Mouse (Mus musculus) heart, adult 11 months (tissue): ENCODE measurements around the gene Ubr4.
"Not testable (repeated sequence)": the region's sequence is repeated elsewhere in the genome, so short reads cannot be mapped to it uniquely, and the experiment has no call there.

ENCODE experiments used
- DNase-seq: peaks from one replicate; pipeline ENCODE4 v3.0.0; 2022

Ubr4 gene

DNA sequence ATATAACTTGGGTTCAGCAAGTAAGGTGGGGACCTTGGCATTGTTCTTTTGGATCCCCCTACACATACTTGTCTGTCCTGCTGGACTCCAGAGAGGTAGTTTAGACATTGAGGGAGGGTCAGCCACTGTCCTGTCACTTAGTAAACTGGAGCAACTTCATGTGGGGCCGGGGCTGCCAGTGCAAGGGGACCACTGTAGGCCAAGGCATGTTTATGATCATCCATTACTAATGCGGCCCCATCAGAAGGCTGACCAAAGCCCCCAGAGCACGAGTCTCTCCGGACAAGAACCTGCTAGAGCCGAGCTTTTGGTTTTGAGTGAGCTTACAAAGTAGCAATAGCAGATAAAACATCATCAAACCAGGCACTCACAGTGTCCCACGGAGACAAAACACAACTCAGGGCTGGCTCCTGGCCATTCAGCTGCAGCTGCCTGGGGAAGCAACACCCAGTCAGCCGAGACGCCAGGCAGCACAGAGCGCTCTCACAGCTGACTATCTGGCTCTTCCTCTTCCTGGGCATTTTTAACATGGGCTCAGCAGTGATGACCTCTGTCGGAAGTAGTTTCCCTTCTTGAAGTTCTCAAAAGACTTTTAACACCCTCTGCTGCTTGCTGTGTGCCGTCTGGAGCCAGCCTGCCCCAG, 138.1 kb downstream of the Ubr4 start:
- peak; percentile 98 for DNase-seq

DNA sequence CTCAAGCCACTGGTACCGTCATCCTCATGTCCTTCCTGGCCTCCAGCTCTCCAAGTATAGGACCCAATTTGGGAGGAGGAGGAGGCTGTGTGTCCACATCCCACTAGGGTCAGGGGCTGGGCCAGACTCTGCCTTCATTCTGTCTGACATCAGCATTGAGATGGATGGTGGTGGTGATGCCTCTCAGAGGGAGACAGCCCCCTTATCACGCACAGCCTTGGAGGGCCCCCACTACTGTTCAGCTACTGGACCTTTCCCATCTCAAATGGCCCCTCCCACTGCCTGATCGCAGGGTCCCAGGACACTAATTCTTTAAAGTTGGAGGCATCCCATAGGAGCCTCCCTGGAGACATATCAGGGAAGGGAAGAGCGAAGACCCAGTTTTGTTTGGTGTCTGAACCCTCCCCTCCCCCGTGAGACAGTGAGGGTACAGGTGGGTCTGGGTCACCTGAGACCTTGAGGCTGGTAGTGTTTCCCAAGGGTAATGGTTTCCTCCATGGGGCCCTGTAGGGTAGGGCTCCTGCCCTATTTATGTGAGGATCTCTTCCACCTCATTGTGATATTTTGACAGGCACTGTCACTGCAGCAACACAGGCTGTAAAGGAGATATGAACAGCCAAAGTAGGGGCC, 139.2 kb downstream of the Ubr4 start:
- peak; percentile 93 for DNase-seq

DNA sequence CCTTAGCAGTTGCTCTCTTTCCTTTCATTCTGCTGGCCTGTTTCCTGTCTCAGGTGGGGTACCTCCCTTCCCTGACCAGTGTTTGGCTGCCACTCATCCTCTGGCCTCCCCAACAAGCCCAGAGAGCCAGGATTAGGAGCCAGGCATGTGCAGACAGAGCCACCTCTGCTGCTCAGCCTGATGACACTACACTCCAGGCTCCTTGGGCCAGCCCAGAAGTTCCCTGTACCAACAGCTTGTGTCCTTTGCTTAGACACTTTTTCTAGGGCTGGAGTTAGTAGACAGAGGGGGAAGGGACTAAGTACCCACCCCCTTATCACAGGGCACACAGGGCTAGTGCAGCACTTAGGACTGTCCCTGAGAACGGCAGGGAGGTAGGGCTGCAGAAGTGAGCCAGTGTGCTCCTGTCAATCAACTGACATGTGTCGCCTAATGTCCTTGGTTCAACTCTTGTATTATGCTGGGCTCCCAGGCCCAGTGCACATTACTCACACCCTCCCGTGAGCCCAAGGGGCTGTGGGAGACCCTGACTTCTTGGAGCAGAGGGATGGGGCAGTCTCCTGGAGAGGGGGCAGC, 139.9 kb downstream of the Ubr4 start:
- DNase-seq, result peak; percentile 90

DNA sequence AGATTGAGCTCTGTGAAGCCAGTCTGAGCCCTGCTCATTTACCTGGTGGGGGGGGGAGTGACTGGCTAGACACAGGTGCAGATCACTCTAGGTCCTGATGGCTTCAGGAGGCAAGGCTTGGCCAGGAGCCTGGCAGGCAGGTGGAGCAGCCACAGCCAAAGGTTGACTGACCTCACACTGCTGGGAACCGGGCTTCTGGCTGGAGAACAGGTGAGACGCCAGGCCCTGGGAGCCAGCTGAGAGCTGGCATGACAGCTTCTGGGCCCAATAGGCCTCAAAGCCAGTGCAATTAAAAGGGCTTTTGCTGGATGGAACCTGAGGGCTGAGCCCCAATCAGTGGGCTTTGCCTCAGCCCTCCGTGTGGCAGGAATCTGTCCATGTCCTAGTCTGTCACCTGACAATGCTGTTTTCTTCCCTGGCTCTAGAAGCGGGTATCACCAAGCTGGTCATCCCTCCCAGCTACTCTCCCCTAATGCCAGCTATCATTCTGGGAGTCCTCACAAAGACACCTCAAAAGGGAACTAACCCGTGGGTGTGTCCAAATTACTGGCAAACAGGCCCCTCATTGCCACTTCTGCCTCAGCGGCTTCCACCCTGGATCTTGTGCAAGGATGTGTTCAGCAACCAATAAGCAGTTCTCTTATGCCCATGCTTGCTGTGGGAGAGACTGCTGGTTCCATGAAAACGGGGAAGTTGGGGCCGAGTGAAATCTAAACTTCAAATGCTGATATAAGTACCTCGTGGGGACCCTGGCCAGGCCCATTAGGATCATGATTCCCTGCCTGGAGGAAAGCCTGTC, 141.0 kb downstream of the Ubr4 start:
- DNase-seq, result peak; percentile 98

DNA sequence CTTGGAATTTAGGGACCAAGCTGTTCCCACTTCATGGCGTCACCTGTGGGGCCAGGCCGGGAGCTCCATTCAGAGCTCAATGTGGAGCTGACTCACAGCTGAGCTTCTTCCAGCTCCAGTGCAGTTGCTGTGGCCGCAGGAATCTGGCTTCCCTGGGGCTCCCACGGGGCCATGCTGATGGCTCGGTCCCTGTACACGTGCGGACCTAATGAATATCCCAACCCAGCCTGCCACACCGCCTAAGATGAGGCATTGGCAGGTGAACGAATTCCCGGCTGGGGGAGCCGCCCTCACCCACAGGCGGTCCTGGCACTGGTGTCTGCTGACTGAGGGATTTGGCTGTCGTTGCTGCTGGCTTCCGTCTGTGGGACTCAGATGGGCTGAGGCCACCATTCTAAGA, 148.4 kb downstream of the Ubr4 start:
- DNase-seq, result peak; percentile 97

DNA sequence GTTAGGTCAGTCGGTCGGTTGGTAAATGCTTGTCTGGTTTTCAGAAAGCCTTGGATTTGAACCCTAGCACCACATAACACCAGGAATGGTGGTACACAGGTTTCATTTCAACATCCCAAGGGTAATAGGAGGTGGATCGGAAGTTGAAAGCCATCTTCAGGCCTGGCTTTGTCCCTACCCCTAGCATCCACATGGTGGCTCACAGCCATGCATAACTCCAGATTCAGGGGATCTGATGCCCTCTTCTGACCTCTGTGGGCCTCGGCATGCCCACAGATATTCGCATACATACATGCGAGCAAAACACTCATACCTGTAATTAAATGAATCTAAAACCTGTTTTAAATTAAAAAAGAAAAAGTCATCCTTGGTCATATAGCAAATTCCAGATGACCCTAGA, 149.3 kb downstream of the Ubr4 start:
- no peak for DNase-seq

DNA sequence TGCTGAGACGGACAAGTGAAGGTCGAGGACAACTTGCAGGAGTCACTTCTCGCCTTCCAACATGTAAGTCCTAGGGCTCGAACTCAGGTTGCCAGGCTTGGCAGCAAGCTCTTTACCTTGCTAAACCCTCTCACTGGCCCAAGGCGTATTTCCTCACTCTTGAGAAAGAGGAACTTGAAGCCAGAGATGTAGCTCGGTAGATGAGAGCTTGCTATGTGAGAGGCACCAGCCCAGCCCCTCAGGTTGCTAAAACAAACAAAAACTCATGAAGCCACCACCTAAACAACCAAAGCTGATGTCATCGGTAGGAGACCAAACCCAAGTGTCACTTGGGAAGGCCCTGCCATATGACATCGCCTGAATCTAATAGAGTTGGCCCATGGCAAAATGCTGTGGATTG, 151.5 kb downstream of the Ubr4 start:
- DNase-seq, result no peak

DNA sequence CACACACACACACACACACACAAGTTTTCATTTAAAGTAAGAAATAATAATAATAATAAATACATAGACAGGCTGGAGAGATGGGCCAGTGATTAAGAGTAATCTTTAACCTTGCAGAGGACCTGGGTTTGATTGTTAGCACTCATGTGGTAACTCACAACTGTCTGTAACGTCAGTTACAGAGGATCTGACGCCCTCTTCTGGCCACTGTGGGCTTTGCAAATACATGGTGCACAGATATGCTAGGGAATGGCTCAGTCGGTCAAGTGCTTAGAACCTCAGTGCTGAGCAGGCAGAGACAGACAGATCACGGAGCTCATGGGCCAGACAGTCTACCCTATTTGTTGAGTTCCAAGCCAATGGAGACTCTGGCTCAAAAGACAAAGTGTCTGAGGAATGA, 153.3 kb downstream of the Ubr4 start:
- no peak for DNase-seq

DNA sequence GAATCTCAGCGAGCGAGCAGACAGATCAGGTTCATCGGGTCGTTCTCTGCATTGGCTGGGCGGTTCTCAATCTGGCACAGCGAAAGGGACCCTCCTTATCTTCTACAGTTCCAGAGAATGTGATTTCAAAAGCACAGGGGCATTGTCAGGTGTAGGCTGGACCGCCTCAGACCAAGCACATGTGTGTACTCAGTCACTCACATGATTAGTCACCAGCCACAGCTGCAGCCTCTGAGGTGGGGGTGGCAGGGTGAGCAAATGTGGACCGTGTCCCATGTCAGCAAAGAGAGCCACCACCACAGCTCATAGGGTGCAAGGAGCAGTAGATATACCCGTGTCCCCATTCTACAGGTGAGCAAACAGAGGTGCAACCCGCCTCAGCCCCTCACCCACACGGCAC, 154.3 kb downstream of the Ubr4 start:
- no peak for DNase-seq

DNA sequence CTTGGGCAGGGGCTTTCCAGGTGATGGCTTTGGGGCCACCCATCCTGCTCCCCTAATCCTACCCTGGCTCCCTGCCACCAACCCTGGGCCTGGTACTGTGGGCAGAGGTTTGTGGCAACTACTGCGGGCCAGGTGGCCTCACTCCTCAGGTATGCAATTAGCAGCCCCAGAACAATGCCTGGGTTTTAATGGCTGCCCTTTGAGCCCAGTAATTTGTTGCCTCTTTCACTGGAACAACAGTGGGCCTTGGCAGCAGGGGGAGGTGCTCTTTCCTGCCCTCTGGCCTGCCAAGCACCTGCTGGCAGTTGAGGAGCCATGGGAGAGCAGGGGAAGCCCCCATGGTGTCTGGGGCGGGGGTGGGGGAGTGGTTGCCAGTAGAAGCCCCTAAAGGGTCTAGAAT, 156.7 kb downstream of the Ubr4 start:
- DNase-seq, result no peak

DNA sequence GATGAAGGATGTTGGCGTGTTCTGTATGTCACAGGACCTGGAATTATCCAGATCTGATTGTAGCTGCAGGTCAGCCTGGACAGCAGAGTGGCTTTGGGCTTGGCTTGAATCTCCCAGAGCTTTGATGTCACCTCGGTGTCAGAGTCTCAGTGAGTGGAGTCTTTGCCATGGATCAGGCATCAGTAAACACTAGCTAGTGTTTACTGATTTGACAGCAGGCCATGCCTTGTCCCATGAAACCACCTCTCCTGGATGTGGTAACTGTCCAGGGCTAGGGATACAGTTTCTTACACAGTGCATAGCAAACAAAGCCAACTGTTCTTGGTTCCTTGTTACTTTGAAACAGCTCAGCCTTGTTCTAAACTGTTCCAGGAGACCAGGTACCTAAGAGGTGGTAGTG, 159.1 kb downstream of the Ubr4 start:
- no peak for DNase-seq

DNA sequence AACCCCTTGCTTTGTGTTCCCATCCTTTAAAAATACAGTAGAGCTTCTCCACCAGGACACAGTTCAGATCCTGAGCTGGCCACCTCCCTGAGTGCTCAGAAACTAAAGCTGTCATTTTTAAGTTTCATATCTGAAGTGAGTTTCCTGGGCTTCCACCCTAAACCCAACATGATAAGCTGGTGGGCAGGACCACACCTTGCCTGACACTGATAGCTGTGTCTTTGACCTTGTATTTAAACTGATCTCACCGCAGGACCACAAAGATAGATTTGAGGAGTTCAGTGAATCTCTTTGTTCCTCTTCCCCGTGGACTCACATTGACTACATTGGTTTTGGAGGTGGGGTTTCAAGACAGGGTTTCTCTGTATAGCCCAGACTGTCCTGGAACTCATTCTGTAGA, 160.6 kb downstream of the Ubr4 start:
- DNase-seq, result no peak

DNA sequence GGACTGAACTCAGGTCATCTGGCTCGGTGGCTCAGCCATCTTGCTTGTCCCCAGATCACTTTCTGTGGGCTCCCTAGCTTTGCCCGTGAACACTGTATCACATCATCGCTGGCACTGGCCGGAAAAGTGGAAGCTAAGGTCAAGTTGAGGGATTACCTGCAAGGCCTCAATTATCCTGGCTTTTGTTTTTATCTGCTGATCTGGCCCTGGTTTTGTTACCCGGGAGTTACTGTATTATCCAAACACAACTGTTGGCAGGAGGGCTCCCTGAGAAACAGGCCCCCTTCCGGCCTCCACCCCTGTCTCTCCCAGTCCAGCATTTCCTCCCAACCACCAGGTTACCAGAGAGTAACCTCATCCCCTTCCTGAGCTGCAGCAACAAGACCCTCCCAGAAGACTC, 166.8 kb downstream of the Ubr4 start:
- no peak for DNase-seq

DNA sequence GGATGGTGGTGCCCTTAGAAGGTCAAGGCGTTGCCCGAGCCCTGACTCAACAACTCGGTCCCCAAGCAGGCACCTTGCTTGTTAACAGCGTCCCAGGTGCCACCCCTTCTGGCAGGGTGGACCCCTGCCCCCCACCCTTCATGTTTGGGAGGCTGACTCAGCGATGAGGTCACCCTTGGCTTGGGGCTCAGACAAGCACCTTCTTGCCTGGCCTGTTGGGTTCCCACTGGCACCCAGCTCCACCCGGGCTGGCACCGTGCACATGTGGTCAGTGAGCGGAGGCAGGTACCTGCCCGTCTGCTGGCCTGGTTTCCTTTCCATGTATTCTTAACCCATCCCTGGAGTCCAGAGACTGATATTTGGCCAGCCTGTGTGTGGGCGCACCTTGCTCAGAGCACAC, 169.5 kb downstream of the Ubr4 start:
- no peak for DNase-seq

DNA sequence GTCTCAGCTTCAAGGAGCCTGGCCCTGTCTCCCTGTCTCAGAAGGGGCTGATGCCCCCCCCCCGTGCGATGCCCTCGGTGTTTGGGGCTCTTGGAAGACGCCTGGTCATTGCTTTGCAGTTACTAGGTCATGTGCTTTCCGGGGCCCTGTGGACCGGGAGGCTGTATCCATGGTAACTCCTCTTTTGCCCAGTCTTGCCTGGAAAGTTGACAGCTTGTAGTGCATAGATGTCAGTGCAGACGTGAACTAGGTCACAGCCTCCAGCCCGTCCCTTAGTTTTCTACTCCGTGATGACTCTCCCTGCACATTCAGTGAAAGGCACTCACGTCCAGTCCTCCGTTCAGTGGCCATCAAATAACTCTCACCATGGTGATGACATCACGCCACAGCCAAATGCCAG, 174.1 kb downstream of the Ubr4 start:
- DNase-seq, result no peak

DNA sequence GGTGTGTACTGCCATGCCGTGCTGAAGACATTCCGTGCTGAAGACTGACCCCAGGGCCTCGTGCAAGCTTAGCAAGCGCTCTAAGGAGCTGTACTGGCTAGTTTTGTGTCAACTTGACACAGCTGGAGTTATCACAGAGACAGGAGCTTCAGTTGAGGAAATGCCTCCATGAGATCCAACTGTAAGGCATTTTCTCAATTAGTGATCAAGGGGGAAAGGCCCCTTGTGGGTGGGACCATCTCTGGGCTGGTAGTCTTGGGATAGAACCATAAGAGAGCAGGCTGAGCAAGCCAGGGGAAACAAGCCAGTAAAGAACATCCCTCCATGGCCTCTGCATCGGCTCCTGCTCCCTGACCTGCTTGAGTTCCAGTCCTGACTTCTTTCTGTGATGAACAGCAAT, 177.8 kb downstream of the Ubr4 start, which contains the start of gene Iffo2:
Iffo2 (plus strand) TSS at position 301 of the 400 bp plus-strand sequence.
- not testable (repeated sequence) for DNase-seq

DNA sequence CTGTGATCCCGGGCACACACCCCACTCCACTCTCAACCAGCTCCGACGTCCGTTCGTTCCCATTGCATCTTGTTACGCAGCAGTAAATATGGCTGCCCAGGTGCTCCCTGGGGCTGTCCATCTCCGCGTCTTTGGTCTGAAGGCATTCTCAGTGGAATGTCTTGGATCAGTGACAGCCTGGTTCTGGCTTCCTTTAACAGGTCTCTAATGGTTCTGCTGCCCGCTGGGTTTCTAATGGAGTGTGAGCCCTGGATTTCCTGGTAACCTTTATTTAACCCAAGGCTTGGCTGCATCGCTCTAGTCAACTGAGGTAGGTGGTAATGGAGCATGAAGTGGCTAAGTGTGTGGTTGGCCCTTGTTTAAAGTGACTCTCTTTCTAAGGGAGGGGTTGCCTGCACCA, 179.7 kb downstream of the Ubr4 start:
- DNase-seq, result no peak

DNA sequence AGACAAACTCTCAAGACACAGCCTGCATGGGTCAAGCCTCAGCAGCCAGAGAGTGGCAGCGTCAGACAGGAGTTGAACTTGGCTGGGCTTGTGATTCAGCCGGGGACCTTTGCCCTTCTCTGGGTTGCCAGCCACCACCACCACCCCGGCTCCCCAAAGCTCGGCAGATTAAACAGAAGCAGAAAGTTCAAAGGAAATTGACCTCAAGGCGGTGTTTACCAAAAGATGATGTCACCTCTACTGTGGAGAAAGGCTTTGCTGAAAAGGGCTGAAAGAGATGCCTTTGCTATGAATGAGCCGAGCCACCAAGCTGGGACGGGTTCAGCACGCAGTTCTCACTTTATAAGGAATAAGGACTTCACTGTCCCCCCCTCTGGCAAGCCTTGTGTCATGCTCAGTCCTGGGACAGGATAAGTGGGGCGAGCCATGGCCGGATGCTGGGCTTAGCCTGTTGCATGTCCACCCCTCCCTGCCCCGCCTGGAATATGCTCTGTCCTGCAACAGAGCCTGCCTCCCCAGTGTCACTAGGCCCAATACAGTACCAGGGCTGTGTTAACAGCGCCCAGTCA, 182.8 kb downstream of the Ubr4 start:
- DNase-seq, result peak; percentile 96

DNA sequence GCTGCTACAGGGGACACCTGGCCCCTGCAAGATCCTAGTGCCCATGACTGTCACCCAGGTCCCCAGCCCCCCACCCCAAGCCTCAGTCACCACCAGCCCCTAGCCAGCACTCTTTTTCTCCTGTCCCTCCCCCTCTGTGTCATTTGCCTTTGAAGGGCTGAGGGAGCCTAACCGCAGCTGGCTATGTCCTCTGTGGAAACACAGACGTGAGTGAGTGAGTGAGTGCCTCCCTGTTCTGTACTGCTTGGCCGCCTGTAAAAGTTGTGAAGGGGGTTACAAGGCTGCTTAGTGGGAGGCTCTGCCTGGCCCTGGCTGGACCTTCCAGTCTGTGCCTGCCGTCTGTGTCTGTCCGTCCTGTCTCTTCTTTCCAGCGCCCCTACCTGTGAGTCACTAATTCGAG, 183.3 kb downstream of the Ubr4 start:
- DNase-seq, result no peak

DNA sequence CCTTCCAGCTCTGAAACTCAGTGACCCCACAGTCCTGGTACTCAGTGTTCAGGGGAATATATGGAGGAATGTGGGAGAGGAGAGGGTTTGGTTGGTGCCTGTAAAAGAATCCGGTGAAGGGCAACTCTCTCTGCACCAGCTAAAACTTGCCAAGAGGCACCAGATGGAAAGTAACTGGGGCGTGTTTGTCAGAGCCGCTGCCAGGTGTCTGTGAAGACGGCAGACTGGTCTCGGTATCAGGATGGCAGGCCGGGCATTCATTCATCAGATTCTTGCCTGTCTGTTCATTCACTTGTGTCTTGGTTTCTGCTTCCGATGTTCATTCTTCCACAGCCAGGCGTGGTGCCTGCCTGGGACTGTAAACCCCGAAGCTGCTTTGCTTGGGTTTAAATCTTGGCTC, 184.3 kb downstream of the Ubr4 start:
- no peak for DNase-seq
